Mouse (Mus musculus) neural tube, embryonic 12.5 days (tissue): ENCODE results near the gene Sema6d. TPM values are rescaled to one million over a fixed set of nuclear protein-coding genes. Genes with fewer than 3 reads are reported as not detected.

Experiments
- ATAC-seq: fragments of 200-750 bp; cut with Nextera tagmentation; 2 replicates; pipeline ENCODE4 v1.8.0; 2017; ENCODE audit warnings: low read depth, mild to moderate bottlenecking, moderate TSS enrichment, moderate library complexity; ENCODE audit not compliant: low FRiP score
- H3K27ac ChIP-seq: fragments of 300-500 bp; sonication (generic); 2 replicates; pipeline ENCODE4 v1.5.1; 2016
- H3K27me3 ChIP-seq: fragments of 300-500 bp; sonication (generic); replicated peaks from 2 replicates; pipeline ENCODE4 v1.6.1; 2016; ENCODE audit warnings: mild to moderate bottlenecking
- H3K36me3 ChIP-seq: fragments of 300-500 bp; sonication (generic); 2 replicates; pipeline ENCODE4 v1.6.1; 2016; ENCODE audit warnings: mild to moderate bottlenecking
- H3K4me1 ChIP-seq: fragments of 300-500 bp; sonication (generic); 2 replicates; pipeline ENCODE4 v1.6.1; 2016
- H3K4me2 ChIP-seq: fragments of 300-500 bp; sonication (generic); replicated peaks from 2 replicates; pipeline ENCODE4 v1.6.1; 2016; ENCODE audit warnings: mild to moderate bottlenecking
- H3K4me3 ChIP-seq: fragments of 300-500 bp; sonication (generic); 2 replicates; pipeline ENCODE4 v1.5.1; 2016
- H3K9ac ChIP-seq: fragments of 300-500 bp; sonication (generic); 2 replicates; pipeline ENCODE4 v1.6.1; 2016; ENCODE audit warnings: mild to moderate bottlenecking
- H3K9me3 ChIP-seq: fragments of 300-500 bp; sonication (generic); 2 replicates; pipeline ENCODE4 v1.6.1; 2016; ENCODE audit warnings: mild to moderate bottlenecking
- WGBS: fragments of 180-500 bp; shearing (Covaris S2); methylation state at CpG from one replicate; pipeline ENCODE4 v1.1.7; 2016; 5-methylcytosine and 5-hydroxymethylcytosine counted together
- polyA plus RNA-seq: library from polyadenylated mRNA; unstranded; fragments of >200 nt; fragmentation: Nextera tagmentation; extraction: Ambion mirVana; gene quantifications from 2 replicates; pipeline ENCODE4 v1.2.1, GENCODE M21; 2016

Gene Sema6d
- polyA plus RNA-seq, result 37.7 and 41.7 TPM in 2 replicates

GRCm38 (mm10) chr2:124089813-124090230 is at the start of gene Sema6d:
Gene Sema6d, plus strand, starts transcription at chr2:124089969.
- peak within 1 kb of the TSS; percentile 74 for H3K9ac ChIP-seq
- H3K4me1 ChIP-seq, result 0 out of 2 replicates have a peak, but pooled peaks cover 11% of the 10 kb centered on the region
- ATAC-seq, result peak; percentile 88
- no peak within 1 kb of the TSS for H3K27ac ChIP-seq
- H3K27me3 ChIP-seq, result peaks cover 20% of the 10 kb centered on the region; the same call in 1 of the 2 replicates
- no peaks in the 10 kb centered on the region for H3K9me3 ChIP-seq
- peak within 1 kb of the TSS; percentile 62 for H3K4me3 ChIP-seq
- H3K4me2 ChIP-seq, result peak within 1 kb of the TSS; percentile 91
- 2% methylated on average over 29 of the region's 29 CpGs for WGBS
- H3K36me3 ChIP-seq, result no peaks in the 10 kb centered on the region

DNA sequence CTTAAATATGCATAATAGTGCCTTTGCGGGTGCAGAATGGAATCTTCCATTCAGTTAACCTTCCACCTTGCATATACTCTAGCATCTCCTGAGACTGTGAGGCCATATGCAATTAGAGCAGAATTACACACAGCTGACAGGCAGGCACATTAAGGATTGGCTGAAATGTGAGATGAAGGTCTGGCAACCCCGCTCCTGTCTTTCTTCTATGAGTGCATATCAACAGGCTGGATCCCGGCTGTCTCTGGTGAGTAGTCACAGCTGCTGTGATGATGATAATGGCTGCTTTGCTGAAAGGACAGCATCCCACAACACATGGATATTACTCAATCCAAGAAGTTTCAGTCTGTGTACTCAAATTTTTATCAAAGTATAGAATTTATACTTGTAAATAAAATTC is 29.9 kb upstream of the Sema6d start:
- Histone ChIP-seq H3K4me3 (no peak overlapping the region), H3K4me1 (no peaks in the 10 kb centered on the region), H3K9ac (no peak overlapping the region), H3K36me3 (no peaks in the 10 kb centered on the region), H3K27ac (no peak overlapping the region), H3K27me3 (no peaks in the 10 kb centered on the region), H3K9me3 (no peaks in the 10 kb centered on the region), H3K4me2 (no peak overlapping the region)
- no peak for ATAC-seq
- 87% methylated on average over 3 of the region's 3 CpGs for WGBS

GRCm38 (mm10) chr2:124068380-124068779 is 21.4 kb upstream of the Sema6d start:
- H3K27ac ChIP-seq, result no peak overlapping the region
- WGBS, result 93% methylated on average over 4 of the region's 4 CpGs
- H3K4me3 ChIP-seq, result no peak overlapping the region
- H3K9me3 ChIP-seq, result no peaks in the 10 kb centered on the region
- H3K4me1 ChIP-seq, result peaks cover 6% of the 10 kb centered on the region; the same call in 1 of the 2 replicates
- no peaks in the 10 kb centered on the region for H3K27me3 ChIP-seq
- H3K36me3 ChIP-seq, result no peaks in the 10 kb centered on the region
- no peak overlapping the region for H3K9ac ChIP-seq
- H3K4me2 ChIP-seq, result no peak overlapping the region
- no peak for ATAC-seq

DNA sequence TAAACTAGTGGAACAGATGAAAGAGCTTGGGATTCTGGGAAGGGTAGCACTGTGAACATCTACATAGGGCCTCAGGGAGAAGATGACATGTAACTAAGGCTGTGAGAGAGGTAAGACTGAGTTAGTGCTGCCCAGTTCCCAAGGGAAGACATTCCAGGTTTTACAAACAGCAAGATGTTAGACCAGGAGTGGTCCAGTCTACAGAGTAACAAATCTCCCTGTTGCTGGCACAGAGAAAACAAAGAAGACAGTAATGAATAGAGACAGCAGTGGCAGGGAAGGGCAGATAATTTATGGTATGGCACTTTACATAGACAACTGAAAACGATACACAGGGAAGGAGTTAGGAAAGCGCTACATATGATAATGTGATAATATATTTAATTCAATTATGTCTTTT is 19.1 kb upstream of the Sema6d start:
- peak; percentile 82 for ATAC-seq
- H3K4me2 ChIP-seq, result no peak overlapping the region
- H3K27ac ChIP-seq, result no peak overlapping the region
- no peaks in the 10 kb centered on the region for H3K27me3 ChIP-seq
- H3K4me3 ChIP-seq, result no peak overlapping the region
- WGBS, result 12% methylated on average over 2 of the region's 2 CpGs
- no peaks in the 10 kb centered on the region for H3K36me3 ChIP-seq
- peaks cover 6% of the 10 kb centered on the region; the same call in 1 of the 2 replicates for H3K4me1 ChIP-seq
- H3K9me3 ChIP-seq, result no peaks in the 10 kb centered on the region
- H3K9ac ChIP-seq, result no peak overlapping the region

- no peak overlapping the region for H3K4me3 ChIP-seq
- H3K9me3 ChIP-seq, result no peaks in the 10 kb centered on the region
- no peaks in the 10 kb centered on the region for H3K27me3 ChIP-seq
- H3K36me3 ChIP-seq, result no peaks in the 10 kb centered on the region
- peaks cover 6% of the 10 kb centered on the region; the same call in 1 of the 2 replicates for H3K4me1 ChIP-seq
- no peak overlapping the region for H3K27ac ChIP-seq
- no peak overlapping the region for H3K9ac ChIP-seq
- peak; percentile 44 for ATAC-seq
- WGBS, result 5% methylated on average over 2 of the region's 2 CpGs
- no peak overlapping the region for H3K4me2 ChIP-seq
These were observed 18.4 kb upstream of the Sema6d start for GRCm38 (mm10) chr2:124071380-124071779.

DNA sequence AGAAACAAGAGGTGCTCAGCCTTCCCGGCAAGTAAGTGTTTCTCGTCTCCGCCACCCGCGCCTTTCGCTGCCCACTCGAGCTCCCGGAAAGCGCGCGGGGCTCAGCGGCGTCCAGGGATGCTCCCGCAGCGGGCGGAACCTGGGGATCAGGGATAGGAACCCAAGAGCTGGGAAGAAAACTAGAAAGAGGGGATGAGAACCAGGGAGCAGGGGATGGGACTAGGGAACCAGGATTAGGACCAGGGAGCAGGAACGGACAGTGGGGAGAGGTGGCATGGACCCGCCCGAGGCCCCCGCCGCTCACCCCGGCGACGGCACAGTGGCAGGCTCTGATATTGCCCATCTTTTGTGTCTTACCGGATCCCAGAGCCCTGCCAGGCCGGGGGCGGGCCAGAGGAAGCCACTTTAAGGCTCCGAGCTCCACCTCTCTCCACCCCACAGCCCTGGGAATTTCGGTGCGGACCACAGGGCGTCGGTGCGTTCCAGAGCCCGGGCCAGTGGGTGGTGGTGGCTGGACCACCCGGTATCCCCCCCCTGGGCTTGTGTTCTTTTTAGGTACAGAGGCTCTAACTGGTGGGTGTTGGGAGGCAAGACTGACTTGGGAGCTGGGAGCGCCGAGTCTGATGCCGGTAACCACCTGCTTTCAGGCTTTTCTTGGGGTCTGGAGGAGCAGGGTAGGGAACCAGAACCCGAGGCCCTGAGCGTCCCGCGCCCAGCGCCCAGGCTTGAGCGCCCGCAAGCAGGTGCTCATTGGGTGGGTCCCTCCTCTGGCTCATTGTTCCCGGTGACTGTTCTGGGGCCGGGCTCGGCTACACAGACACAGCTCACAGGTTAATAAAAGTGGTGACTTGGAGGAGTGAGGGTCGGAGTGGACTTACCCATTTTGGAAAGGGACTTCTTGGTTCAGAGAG is 717 bp downstream of the Sema6d start:
- Histone ChIP-seq H3K27me3 (peaks cover 20% of the 10 kb centered on the region; the same call in 1 of the 2 replicates), H3K27ac (no peak overlapping the region)

DNA sequence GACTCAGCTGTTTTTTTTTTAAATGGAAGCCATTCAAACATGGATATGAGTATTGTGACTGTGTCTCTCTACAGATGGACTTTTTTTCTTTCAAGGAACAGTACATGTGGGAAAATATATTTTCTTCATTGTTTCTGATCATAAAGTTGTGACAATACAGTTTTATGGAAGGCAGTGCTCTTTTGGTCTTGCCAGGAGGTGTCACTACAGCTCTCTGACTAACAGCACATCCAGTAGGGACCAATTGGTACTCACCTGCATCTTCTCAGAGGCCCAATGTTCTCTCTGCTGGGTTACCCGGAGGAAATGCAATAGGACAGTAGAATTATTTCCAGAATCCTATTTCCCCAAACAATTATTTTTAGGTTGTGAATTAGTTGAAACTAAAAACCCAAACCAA is 9.9 kb downstream of the Sema6d start:
- Histone ChIP-seq H3K4me1 (no peaks in the 10 kb centered on the region), H3K4me2 (no peak overlapping the region), H3K27me3 (no peaks in the 10 kb centered on the region), H3K36me3 (no peaks in the 10 kb centered on the region), H3K9ac (no peak overlapping the region), H3K4me3 (no peak overlapping the region), H3K27ac (no peak overlapping the region), H3K9me3 (no peaks in the 10 kb centered on the region)
- 48% methylated on average over 1 of the region's 1 CpGs for WGBS
- no peak for ATAC-seq

More for the DNA sequence above, 717 bp downstream of the Sema6d start:
- H3K4me3 ChIP-seq, result peak overlapping the region; percentile 62
- no peaks in the 10 kb centered on the region for H3K9me3 ChIP-seq
- H3K4me1 ChIP-seq, result 0 out of 2 replicates have a peak, but pooled peaks cover 11% of the 10 kb centered on the region
- peak; percentile 72 for ATAC-seq
- H3K36me3 ChIP-seq, result no peaks in the 10 kb centered on the region
- H3K4me2 ChIP-seq, result peak overlapping the region; percentile 91
- WGBS, result under 1% methylated on average over 49 of the region's 49 CpGs
- H3K9ac ChIP-seq, result peak overlapping the region; percentile 74

- Histone ChIP-seq H3K9ac (no peak overlapping the region), H3K27ac (no peak overlapping the region), H3K4me1 (no peaks in the 10 kb centered on the region), H3K4me3 (no peak overlapping the region), H3K36me3 (no peaks in the 10 kb centered on the region), H3K9me3 (no peaks in the 10 kb centered on the region), H3K4me2 (0 out of 2 replicates have a peak overlapping the region, but pooled peaks have one; percentile 19), H3K27me3 (no peaks in the 10 kb centered on the region)
- ATAC-seq, result peak; percentile 90
- 22% methylated on average over 9 of the region's 9 CpGs for WGBS
These were observed 10.9 kb downstream of the Sema6d start for GRCm38 (mm10) chr2:124100486-124101200.

DNA sequence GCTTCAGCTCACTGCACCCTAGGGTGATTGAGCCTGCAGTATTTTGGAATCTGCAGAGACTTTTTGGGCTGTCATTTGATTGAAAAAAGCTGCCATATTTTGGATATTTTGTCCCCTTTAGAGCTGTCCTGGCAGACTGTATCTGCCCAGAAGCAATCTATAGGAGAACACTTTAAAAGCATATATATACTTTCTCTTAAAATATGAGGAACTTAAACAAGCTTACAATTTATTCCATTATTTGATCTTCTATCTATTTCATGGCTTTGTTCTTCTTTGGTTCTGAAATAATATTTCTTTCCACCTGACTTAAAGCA is 11.4 kb downstream of the Sema6d start:
- Histone ChIP-seq H3K4me1 (no peaks in the 10 kb centered on the region), H3K27ac (no peak overlapping the region), H3K4me3 (no peak overlapping the region), H3K9me3 (no peaks in the 10 kb centered on the region), H3K4me2 (no peak overlapping the region), H3K36me3 (no peaks in the 10 kb centered on the region), H3K27me3 (no peaks in the 10 kb centered on the region), H3K9ac (no peak overlapping the region)
- no peak; the same call in 1 of the 2 replicates for ATAC-seq

DNA sequence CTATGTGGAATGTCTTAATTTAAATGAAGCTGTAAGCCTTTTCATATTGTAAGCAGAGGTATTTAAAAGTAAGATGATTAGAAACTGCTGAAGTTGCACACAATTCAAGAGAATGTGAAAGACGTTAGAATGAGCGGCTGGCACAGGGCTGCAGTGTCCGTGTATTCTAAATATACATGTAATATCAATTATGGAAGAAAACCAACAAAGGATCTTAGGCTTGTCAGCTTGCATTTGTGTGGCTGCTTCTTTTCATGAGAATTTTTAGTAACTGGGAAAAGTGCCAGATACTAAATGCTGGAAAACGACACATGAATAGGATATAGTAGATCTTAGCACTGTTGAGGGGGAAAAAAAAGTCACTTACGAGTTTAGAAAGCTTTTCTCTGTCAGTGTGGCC is 11.8 kb downstream of the Sema6d start:
- Histone ChIP-seq H3K4me2 (no peak overlapping the region), H3K27me3 (no peaks in the 10 kb centered on the region), H3K27ac (no peak overlapping the region), H3K36me3 (no peaks in the 10 kb centered on the region), H3K9me3 (no peaks in the 10 kb centered on the region), H3K4me3 (no peak overlapping the region), H3K4me1 (no peaks in the 10 kb centered on the region), H3K9ac (no peak overlapping the region)
- 76% methylated on average over 5 of the region's 5 CpGs for WGBS
- no peak for ATAC-seq

DNA sequence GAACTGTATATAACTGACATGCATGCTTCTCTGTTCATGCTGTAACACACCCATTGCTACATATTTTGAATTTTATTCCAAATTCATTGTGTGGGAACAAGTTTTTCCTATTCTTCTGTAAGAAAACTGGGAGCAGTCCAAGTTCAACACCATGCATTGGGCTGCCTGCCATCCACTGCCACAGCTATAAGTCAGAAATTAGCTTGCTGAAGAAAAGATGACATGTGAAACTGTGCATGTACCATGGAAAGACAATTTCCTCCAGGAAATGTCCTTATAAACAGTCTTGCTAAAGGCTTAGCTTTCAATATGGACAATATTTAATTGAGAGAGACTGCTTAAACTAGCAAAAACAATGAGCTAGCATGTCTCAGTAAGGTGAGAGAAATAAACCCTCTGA is 13.5 kb downstream of the Sema6d start:
- ATAC-seq, result no peak
- H3K27me3 ChIP-seq, result no peaks in the 10 kb centered on the region
- H3K9ac ChIP-seq, result no peak overlapping the region
- H3K4me1 ChIP-seq, result no peaks in the 10 kb centered on the region
- no peaks in the 10 kb centered on the region for H3K36me3 ChIP-seq
- no peak overlapping the region for H3K4me2 ChIP-seq
- no peak overlapping the region for H3K4me3 ChIP-seq
- no peak overlapping the region for H3K27ac ChIP-seq
- H3K9me3 ChIP-seq, result no peaks in the 10 kb centered on the region

GRCm38 (mm10) chr2:124118469-124119243 is 28.9 kb downstream of the Sema6d start:
- Histone ChIP-seq H3K9me3 (no peaks in the 10 kb centered on the region), H3K27ac (no peak overlapping the region), H3K4me1 (no peaks in the 10 kb centered on the region), H3K4me3 (no peak overlapping the region), H3K27me3 (no peaks in the 10 kb centered on the region), H3K9ac (no peak overlapping the region), H3K36me3 (no peaks in the 10 kb centered on the region), H3K4me2 (no peak overlapping the region)
- ATAC-seq, result no peak
- WGBS, result 69% methylated on average over 11 of the region's 11 CpGs
